Mouse (Mus musculus): ENCODE data around the gene 4930595D18Rik. TPM values are rescaled to one million over a fixed set of nuclear protein-coding genes. Genes with fewer than 3 reads are reported as not detected.

The 4930595D18Rik gene
- polyA plus RNA-seq, 1 experiment from 2014 or later: not detected

DNA sequence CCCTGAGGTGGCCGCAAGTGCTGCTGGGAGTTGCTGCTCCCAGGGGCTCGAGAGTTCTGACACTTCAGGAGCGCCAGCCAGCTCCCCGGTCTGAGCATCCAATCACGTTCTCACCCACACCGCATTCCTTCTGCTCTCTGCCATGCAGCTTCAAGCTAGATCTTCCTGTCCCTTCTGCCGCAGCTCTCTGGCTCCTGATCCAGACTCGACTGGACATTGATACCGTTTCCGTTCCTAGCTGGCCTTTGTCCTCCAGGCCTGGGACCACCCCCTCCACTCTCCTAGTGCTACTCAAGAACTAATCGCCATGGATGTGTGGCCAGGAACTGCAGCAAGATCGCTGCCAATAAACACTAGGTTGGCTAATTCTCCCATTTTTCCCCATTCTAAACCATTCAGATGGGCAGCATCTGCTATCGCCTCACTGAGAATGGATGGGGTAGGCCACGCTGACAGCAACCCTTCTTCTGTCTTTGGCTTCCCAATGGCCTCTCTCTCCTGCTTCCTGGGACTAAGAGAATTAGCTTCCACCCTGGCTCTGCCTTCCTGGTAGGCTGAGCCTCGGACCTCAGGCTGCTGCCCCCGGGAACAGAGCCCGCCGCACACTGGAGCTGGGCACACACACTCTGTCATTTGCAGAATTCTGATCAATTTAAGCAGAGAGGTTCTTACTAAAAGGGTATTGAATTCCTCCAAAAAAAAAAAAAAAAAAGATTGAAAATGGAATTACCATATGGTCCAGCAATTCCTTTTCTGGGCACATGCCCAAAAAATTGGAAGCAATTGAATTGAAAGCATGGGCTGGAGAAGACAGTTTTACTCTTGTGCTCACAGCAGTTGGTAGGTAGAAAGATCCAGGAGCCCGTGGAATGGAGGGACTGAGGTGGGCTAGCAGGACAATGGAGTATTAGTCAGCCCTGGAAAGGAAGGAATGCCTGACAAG lies 49.2 kb downstream of the 4930595D18Rik start:
- H3K9me3 ChIP-seq: 0 out of 2 replicates have a peak, but pooled peaks cover 5% of the 10 kb centered on the region
- H3K9ac ChIP-seq: no peak overlapping the region
- H3K27me3 ChIP-seq: no peaks in the 10 kb centered on the region
- H3K4me2 ChIP-seq (replicated peaks): no peak overlapping the region
- peak overlapping the region; percentile 57; the same call in 1 of the 2 replicates for H3K27ac ChIP-seq
- no peaks in the 10 kb centered on the region for H3K36me3 ChIP-seq
- WGBS: 71% methylated on average over 19 of the region's 19 CpGs
- H3K4me1 ChIP-seq: no peaks in the 10 kb centered on the region
- no peak for ATAC-seq (ENCODE audit: insufficient number of reproducible peaks, insufficient read depth, low FRiP score, low TSS enrichment)
- no peak overlapping the region for H3K4me3 ChIP-seq

DNA sequence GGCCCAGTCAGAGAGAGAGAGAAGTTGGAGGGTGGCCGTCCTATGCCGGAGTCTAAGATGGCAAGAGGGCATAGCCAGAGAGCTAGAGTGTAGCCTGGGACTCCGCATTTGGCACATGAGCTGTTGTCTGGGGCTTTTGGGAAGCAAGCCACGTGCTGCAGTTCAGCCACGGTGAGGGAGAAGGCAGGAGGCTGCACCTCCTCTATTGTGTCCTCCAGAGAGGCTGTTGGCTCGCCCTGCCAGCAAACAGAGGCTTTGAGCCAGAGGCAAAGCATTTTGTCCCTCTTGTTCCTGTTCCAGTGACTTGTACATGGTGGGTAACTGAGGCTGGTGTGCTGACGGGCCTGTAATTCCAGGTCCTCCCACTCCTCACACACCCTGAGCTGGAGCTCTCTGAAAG lies 50.1 kb downstream of the 4930595D18Rik start:
- no peak for ATAC-seq (ENCODE audit: insufficient number of reproducible peaks, insufficient read depth, low FRiP score, low TSS enrichment)
- H3K27ac ChIP-seq: no peak overlapping the region
- 87% methylated on average over 7 of the region's 7 CpGs for WGBS
- H3K4me2 ChIP-seq (replicated peaks): no peak overlapping the region
- no peak overlapping the region for H3K4me3 ChIP-seq
- no peaks in the 10 kb centered on the region for H3K36me3 ChIP-seq
- no peak overlapping the region for H3K9ac ChIP-seq
- 0 out of 2 replicates have a peak, but pooled peaks cover 5% of the 10 kb centered on the region for H3K9me3 ChIP-seq
- no peaks in the 10 kb centered on the region for H3K4me1 ChIP-seq
- H3K27me3 ChIP-seq: no peaks in the 10 kb centered on the region

DNA sequence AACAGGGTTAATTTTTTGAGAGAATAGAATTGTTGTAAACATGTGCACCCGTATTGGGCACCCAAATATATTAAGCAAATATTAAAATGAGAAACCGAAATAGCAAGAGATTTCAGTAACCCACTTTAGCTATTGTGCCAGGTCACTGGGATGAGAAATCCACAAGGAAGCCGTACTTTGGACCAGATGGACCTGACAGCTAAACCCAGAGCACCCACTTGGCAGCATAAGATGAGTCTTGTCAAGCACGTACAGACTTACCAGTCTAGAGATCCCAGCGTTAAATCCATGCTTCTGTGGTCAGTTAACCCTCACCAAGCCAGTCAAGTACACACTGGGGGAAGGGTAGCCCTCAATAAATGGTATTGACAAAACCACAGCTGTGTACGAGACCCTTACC lies 58.6 kb downstream of the 4930595D18Rik start:
- no peak overlapping the region for H3K9ac ChIP-seq
- no peaks in the 10 kb centered on the region for H3K4me1 ChIP-seq
- no peak overlapping the region for H3K27ac ChIP-seq
- H3K4me2 ChIP-seq (replicated peaks): no peak overlapping the region
- 0 out of 2 replicates have a peak, but pooled peaks cover 4% of the 10 kb centered on the region for H3K36me3 ChIP-seq
- no peaks in the 10 kb centered on the region for H3K27me3 ChIP-seq
- H3K9me3 ChIP-seq: 0 out of 2 replicates have a peak, but pooled peaks cover 3% of the 10 kb centered on the region
- H3K4me3 ChIP-seq: no peak overlapping the region
- WGBS: 78% methylated on average over 6 of the region's 6 CpGs
- no peak for ATAC-seq (ENCODE audit: insufficient number of reproducible peaks, insufficient read depth, low FRiP score, low TSS enrichment)

DNA sequence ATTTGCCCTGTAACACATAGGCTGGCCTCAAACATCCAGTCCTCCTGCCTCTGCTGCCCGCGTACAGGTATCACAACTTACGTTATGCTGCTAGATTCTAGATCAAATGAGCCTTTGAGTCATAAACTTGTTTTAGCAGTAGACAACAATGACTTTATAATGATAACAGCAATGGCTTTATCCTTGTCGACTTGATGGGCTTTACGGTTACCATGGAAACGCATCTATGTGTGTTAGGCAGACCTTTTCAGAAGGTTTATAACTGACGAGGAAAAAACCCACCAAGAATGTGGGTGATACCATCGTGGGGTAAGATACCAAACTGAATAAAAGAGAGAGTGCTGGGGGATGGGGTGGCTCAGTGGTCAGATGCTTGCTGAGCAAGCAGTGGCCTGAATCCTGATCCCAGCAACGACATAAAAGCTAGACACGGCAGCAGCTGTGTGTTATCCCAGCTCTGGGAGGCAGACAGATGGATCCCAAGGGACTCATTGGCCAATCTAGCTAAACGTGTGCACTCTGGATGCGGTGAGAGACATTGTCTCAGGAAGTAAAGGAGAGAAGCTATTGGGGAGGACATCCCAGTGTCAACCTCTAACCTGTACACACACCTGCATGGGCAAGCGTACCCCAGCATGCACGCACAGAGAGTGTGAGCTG lies 59.6 kb downstream of the 4930595D18Rik start:
- H3K9ac ChIP-seq: no peak overlapping the region
- 80% methylated on average over 14 of the region's 14 CpGs for WGBS
- no peak overlapping the region for H3K4me3 ChIP-seq

DNA sequence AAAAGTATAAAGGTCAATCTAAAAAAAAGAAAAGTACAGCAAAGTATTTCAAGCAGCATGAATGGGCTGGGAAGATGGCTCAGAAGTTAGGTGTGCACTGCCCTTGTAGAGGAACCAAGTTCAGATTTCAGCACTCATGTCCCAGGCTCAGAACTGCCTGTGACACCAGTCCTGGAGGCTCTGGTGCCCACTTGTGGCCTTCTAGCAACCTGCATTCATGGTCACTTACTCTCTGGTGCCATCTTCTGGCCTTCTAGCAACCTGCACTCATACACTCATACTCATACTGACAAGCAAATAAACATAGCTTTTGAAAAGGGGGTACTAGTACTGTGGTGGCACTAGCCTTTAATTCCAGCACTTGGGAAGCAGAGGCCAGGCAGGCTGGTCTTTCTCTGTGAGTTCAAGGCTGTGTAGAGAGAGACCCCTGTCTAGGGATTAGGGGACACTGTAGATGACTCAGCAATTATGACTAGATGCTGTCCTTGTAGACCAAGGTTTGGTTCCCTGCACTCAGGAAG lies 61.9 kb downstream of the 4930595D18Rik start:
- no peak overlapping the region for H3K4me2 ChIP-seq (replicated peaks)
- no peak overlapping the region for H3K9ac ChIP-seq
- no peak overlapping the region for H3K27ac ChIP-seq
- no peaks in the 10 kb centered on the region for H3K27me3 ChIP-seq
- H3K36me3 ChIP-seq: peaks cover 28% of the 10 kb centered on the region
- no peak overlapping the region for H3K4me3 ChIP-seq
- H3K9me3 ChIP-seq: 0 out of 2 replicates have a peak, but pooled peaks cover 3% of the 10 kb centered on the region
- H3K4me1 ChIP-seq: no peaks in the 10 kb centered on the region
- no peak for ATAC-seq (ENCODE audit: insufficient number of reproducible peaks, insufficient read depth, low FRiP score, low TSS enrichment)

More for the DNA sequence above, 59.6 kb downstream of the 4930595D18Rik start:
- no peak for ATAC-seq (ENCODE audit: insufficient number of reproducible peaks, insufficient read depth, low FRiP score, low TSS enrichment)
- H3K27ac ChIP-seq: no peak overlapping the region
- H3K27me3 ChIP-seq: no peaks in the 10 kb centered on the region
- peaks cover 10% of the 10 kb centered on the region for H3K36me3 ChIP-seq
- no peak overlapping the region for H3K4me2 ChIP-seq (replicated peaks)
- H3K9me3 ChIP-seq: 0 out of 2 replicates have a peak, but pooled peaks cover 3% of the 10 kb centered on the region
- no peaks in the 10 kb centered on the region for H3K4me1 ChIP-seq

DNA sequence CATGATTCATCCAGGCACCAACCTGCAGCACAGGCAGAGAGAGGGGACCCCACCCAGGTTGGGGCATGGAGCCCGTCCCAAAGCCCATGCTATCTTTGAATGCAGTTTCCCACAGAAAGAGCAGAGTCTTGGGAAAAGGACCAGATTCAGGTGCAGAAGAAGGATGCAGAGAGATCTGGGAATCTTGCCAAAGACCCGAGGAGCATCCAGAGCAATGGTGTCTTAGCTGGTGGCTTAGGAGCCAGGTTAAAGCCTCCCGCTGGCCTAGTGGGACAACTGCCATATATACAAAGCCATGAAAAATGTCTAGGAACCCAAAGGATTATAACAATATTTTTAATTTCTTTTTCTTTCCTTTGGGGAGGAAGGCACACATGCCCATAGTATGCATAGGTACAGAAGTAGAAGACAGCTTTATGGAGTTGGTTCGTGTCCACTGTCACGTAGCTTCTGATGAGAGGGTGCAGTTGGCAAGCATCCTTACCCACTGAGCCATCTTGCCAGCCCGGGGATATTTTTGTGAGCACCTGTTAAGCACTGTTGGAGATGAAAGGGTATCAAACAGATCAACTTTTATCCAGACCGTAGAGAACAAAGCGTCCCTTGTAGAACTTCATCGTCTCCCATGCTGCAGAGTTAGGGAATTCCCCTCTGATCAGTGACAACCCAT lies 63.2 kb downstream of the 4930595D18Rik start:
- no peak for ATAC-seq (ENCODE audit: insufficient number of reproducible peaks, insufficient read depth, low FRiP score, low TSS enrichment)
- WGBS: 89% methylated on average over 9 of the region's 9 CpGs
- no peaks in the 10 kb centered on the region for H3K9me3 ChIP-seq
- no peak overlapping the region for H3K27ac ChIP-seq
- H3K9ac ChIP-seq: no peak overlapping the region
- no peaks in the 10 kb centered on the region for H3K4me1 ChIP-seq
- no peak overlapping the region for H3K4me2 ChIP-seq (replicated peaks)
- no peaks in the 10 kb centered on the region for H3K27me3 ChIP-seq
- no peak overlapping the region for H3K4me3 ChIP-seq
- H3K36me3 ChIP-seq: peaks cover 41% of the 10 kb centered on the region

DNA sequence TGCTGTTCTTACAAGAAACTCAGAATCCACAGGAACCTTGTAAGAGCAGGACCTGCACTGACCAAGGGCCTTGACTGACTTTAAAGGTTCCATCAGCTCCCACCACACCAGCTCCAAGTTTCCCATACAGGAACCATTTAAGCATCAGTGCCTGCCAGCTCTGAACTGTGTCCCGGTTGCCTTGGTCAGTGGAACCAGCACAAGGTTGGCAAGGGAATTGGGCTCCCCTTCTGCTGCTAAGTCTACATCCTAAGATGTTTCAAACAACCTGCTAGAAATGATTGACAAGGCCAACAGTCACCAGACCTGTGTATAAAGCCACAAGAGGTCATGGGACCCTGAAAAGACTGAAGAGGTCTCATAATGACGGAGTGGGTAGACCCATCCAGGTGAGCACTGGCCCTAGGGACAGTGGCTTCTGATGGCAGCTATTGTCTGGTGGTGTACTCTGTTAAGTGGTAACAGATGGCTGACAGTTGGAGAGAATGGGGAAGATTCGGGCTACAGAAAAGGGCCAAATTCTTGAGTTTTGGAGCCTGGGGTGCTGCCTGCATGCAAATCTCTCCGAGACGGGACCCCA lies 64.7 kb downstream of the 4930595D18Rik start:
- no peak overlapping the region for H3K4me2 ChIP-seq (replicated peaks)
- H3K4me3 ChIP-seq: no peak overlapping the region
- no peak overlapping the region for H3K27ac ChIP-seq
- 94% methylated on average over 5 of the region's 5 CpGs for WGBS
- ATAC-seq (ENCODE audit: insufficient number of reproducible peaks, insufficient read depth, low FRiP score, low TSS enrichment): no peak
- H3K27me3 ChIP-seq: no peaks in the 10 kb centered on the region
- H3K9me3 ChIP-seq: no peaks in the 10 kb centered on the region
- no peak overlapping the region for H3K9ac ChIP-seq
- peaks cover 52% of the 10 kb centered on the region for H3K36me3 ChIP-seq
- H3K4me1 ChIP-seq: no peaks in the 10 kb centered on the region

DNA sequence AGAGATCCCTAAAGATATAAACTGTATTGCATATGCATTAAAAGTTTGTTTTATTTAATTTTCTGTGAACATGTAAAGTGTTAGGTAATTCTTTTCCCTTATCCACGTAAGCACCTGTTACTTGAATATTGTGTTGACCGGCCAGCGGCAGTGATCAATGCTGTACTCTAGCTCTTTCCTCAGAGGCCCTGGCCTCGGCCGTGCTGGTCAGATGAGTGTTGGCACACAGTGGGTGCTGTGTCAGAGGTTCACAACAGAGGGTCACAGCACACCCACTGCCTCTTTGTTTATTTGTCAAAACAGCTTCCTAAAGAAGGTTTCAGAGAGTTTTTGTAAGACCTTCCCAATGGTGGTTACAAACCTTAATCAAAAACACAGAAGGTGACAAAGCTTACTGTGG lies 69.7 kb downstream of the 4930595D18Rik start:
- no peak for ATAC-seq (ENCODE audit: insufficient number of reproducible peaks, insufficient read depth, low FRiP score, low TSS enrichment)
- no peaks in the 10 kb centered on the region for H3K27me3 ChIP-seq
- H3K9ac ChIP-seq: no peak overlapping the region
- peaks cover 87% of the 10 kb centered on the region for H3K36me3 ChIP-seq
- no peaks in the 10 kb centered on the region for H3K4me1 ChIP-seq
- WGBS: 93% methylated on average over 5 of the region's 5 CpGs
- no peak overlapping the region for H3K27ac ChIP-seq
- no peak overlapping the region for H3K4me3 ChIP-seq
- H3K9me3 ChIP-seq: no peaks in the 10 kb centered on the region
- H3K4me2 ChIP-seq (replicated peaks): no peak overlapping the region

DNA sequence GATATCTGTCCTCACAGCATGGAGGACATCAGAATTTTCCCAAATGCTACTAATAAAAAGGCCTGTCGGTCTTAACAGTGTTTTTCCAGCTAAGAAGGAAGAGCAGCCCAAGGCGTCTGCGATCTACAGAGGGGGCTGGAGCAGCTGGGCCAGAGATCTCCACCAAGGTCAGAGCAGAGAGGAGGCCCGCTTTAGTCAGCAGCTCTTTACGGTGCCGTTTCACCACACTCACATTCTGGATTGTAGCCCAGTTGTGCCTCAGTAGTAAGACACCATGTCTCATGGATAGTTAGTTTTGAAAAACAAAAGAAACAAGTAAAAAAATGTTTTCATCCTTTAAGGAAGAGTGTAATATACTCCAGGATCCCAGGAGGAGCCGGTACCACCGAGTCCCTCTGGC lies 73.1 kb downstream of the 4930595D18Rik start:
- no peaks in the 10 kb centered on the region for H3K4me1 ChIP-seq
- H3K27ac ChIP-seq: no peak overlapping the region
- WGBS: 94% methylated on average over 8 of the region's 8 CpGs
- no peak overlapping the region for H3K4me2 ChIP-seq (replicated peaks)
- no peaks in the 10 kb centered on the region for H3K9me3 ChIP-seq
- peaks cover 89% of the 10 kb centered on the region for H3K36me3 ChIP-seq
- H3K27me3 ChIP-seq: no peaks in the 10 kb centered on the region
- no peak for ATAC-seq (ENCODE audit: insufficient number of reproducible peaks, insufficient read depth, low FRiP score, low TSS enrichment)
- no peak overlapping the region for H3K9ac ChIP-seq
- H3K4me3 ChIP-seq: no peak overlapping the region
